Mouse (Mus musculus) heart, adult 18-20 months (tissue): ENCODE measurements at regions not wholly inside any gene's neighbourhood (a gene's known extent, or its start where the extent isn't known, plus 50 kb on each side); places are given as distances from the start of the nearest gene placed in this dataset.

Experiments
- DNase-seq, 2 experiments: peaks; one replicate each; pipeline ENCODE4 v3.0.0; 2021 to 2022; ENCODE audit warnings: mixed read lengths in 1 of 2

- no peak for DNase-seq
These were observed 206.0 kb downstream of the Sptssa start for GRCm38 (mm10) chr12:54450369-54450768.

- no peak for DNase-seq
These were observed 208.2 kb downstream of the Sptssa start for GRCm38 (mm10) chr12:54448221-54448620.

DNA sequence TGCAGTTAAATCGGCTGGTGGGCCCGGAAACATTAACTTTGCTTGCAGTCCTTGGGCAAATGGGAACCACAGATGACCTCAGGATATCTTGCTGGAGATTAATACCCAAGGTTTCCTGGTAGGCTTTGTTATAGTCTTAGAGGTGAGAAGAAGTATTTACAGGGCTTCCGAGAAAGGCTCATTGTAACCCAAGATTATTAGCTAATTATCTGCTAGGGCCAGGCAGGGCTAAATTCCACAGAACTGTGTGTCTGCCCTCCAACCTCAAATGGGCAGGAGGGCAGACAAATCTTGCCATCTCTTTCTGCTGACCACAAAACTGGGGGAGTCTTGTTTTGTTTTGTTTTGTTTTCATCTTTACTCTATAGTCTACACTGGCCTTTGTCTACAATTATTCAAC lies 209.0 kb downstream of the Sptssa start:
- no peak for DNase-seq

DNA sequence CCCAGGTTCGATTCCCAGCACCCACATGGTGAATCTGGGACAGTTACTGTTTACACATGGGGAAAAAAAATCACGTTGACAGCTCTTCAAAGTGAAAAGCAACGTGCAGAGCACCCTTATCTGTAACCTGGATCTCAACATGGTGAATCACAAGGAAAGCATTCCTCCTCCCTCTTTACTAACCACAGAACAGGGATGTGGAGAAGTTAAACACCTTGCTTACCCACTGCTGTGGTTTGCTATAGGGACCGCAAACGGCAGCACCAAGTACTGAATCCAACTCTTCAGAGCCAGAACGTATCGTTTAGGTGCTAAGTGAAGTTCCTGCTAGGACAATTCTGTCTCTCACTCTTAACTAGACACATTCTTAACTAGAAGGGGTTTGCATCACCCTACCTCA lies 210.0 kb downstream of the Sptssa start:
- no peak for DNase-seq

DNA sequence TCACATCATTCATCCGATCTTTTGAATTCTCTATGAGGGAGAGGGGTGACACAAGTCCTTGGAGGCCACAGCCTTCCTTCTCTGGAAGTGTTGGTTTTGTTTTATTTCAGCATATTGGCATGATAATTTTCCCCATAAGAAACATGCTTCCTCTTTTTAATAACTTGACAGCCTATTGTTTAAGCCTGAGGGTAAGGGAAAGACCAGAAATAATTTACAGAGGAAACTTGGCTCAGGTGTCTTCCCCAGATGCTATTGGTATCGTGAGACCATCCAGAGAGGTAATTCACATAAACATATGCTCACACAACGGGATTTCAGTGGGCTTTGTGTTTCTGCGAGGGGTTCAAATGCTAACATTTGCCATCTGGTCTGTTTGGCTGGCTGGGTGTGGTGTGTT lies 212.0 kb downstream of the Sptssa start:
- no peak for DNase-seq

DNA sequence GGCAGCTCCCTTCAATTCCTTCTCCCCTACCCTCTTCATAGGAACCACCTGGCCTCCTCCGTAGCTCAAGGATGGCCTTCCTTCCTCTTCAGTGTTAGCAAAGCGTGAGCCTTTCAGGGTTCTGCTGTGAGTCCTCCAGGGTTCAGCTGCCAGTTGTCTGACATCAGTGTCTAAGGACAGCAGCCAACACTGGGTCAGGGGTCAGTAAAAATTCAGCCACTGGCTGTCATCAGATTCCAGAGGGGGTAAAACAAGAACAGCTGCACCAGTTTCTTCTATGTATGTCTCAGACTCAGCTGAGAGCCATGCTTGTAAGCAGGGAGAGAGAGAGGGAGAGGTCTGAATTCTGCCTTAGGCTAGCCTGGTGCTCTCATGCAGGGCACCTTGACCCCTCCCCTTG lies 213.1 kb downstream of the Sptssa start:
- DNase-seq: peak; percentile 52

DNA sequence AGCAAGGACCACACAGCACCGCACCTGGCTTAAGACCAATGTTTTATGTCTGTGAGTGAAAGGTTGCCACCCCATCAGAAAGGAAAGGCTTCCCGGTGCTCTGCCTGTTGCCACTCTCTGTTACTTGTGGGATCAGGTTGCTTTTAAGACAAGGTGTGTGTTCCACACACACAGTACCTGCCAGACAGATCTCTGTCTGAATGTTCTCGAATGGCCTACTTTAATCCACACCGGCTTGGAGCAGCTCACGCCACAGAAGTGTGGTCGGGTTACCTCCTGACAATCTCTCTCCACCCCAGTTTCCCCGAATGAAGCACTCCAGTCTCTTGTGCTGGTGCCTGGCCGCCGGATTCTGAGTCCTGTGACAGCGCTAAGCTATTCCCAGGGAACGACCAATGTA lies 214.0 kb downstream of the Sptssa start:
- no peak for DNase-seq

DNA sequence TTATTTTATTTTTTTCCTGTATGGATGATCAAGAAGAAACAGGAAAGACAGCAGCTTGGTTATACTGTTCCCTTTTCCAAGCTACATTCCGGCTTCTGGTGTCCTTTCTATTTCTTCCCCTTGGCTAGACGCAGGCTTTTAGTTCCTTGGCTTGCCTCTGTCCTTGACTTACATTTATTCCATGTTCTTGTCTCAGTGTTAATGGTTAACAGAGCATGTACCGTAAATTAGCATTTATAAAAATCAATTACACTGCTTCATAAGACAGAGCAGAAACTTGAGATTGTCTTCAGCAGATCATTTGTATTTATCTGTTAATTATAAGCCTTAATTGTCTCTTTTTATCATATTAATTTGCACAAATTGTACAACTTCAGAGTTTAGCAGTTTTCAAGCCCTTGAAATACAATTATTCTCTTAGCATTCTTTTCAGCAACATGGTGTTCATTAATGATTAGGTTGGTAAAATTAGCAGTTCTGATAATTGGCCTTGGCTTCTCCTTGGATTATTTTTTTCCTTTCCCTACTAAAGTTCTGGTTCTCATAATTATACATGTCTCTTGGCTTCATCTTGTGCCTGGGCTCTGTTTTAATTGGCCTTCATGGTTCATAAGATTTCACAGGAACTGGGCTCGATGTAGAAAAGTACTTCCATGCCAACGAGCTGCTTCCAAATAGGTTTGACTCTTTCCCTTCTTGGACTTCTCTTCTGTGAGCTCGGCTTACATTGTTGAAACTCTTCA lies 215.4 kb downstream of the Sptssa start:
- no peak for DNase-seq

DNA sequence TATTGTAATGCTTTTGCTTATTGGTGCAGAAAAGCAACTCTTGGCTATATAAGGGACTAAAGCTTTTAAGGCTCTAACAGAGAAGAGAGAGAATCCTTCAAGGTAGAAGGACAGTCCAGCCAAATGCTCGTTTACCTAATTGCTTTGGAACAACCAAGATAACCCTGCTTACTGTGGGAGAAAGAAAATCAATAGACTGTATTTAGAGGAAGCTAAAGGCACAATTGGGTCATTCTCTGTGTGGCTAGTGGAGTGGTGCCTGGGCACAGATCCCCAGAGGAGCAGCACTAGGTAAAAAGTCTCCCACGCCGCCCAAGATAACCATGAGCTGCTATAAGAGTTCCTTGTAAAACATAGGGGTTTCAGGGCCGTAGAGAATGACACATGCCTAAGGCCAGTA lies 217.6 kb downstream of the Sptssa start:
- no peak for DNase-seq

GRCm38 (mm10) chr12:54425236-54425635 lies 221.6 kb upstream of the Egln3 start:
- no peak for DNase-seq

DNA sequence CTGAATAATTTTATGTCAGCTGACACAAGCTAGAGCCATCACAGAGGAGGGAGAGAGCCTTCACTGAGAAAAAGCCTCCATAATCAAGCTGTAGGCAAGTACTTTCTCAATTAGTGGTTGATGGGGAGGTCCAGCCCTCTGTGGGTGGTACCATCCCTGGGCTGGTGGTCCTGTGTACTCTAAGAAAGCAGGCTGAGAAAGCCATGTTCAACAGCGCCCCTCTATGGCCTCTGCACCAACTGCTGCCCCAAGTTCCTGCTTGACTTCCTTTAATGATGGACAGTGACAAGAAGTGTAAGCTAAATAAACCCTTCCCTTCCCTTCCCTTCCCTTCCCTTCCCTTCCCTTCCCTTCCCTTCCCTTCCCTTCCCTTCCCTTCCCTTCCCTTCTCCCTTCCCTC lies 211.2 kb upstream of the Egln3 start:
- DNase-seq: no peak

DNA sequence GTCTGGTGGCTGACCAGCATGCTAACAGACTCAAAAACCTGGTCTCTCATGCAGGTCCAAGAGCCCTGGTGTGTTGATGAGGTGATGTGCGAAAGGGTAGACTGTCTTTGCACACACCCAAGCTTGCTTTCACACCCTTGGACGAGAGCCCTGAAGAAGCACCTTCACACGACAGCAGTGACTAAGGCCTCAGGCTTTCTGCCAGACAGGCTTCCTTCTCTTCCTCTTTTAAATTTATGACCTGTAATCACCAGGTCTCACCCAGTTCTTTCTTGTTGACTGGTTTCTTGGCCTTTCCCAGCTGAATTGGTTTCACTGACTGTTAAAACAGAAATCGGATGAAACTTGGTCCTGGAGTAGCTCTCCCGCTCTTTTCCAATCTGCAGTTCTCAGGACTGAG lies 210.5 kb upstream of the Egln3 start:
- no peak for DNase-seq

GRCm38 (mm10) chr12:54410038-54410605 lies 206.5 kb upstream of the Egln3 start:
- no peak for DNase-seq

DNA sequence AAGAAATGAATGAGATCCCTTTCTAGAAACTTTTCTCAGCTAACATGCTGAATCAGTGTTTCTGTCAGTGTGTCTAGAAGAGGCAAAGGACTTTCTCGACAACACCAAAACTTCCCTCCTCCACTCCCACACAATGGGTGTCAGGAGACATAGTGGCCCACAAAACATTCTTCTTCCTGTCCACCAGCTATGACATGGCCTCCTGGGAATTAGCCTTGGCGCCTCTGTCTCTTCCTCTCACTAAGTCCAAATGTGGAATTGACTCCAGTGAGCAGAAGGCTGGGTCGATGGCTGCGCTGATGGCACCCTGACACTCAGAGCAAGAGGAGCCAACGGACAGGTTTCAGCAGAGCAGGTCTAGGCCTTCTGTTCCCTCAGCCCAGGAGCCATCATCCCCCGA lies 205.2 kb upstream of the Egln3 start:
- no peak for DNase-seq

GRCm38 (mm10) chr12:54407301-54407896 lies 203.7 kb upstream of the Egln3 start:
- no peak for DNase-seq

DNA sequence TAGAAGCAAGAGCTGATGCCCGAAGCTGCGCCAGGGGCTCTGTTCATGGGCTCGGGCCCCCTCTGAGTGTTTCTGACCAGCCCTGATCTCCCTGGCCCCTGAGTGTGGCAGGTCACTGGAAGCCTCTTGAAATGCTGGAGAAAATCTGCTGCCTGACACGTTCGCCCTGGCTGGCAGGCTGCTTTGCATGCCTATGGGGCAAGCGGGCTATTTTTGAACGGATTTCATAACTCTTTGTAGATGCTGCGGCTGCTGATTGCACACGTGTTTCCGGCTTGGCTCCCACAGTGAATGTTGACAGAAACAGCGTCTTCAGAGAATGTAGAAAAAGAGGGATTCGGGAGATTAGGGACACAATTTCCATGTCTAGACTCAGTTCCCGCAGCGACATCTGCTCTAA lies 201.4 kb upstream of the Egln3 start:
- DNase-seq: peak; percentile 86 to 91

DNA sequence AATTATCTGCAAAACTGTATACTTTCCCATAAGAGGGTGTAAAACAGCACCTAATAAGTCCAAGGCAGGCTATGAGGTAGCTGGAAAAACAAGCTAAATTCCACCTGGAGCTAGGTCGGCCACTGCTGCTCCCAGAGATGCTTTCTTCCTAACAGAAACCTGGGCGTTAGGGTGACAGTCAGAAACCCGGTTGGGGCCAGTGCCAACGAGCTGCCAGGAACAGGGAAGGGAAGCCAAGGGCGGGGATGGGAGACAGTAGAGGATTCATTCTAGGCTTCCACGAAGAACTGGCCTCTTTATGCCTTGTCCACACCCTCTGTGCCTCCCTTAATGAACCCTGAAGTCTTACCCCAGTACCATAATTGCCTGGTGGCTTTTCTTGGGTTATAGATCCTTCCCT lies 198.9 kb upstream of the Egln3 start:
- peak in 1 of 2 experiments; percentile 45 for DNase-seq

DNA sequence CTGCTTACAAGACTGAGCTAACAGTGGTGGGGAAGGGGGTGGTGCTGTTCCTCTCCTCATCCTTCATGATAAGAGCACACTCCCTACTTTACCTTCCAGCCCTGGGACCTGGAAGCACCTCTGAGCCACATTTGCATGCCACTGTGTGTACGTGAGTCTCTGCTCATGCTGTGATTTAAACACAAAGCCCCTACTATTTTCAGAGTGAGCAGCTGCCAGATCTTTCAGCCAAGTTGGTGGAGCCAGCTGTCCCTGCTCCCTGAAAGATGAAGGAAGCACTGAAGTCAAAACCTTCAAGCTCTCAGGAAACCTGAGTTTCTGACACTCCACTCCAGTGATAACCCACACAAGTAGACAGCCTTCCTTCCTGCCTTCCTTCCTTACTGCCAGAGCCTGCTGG lies 198.0 kb upstream of the Egln3 start:
- peak in 1 of 2 experiments; percentile 36 for DNase-seq

DNA sequence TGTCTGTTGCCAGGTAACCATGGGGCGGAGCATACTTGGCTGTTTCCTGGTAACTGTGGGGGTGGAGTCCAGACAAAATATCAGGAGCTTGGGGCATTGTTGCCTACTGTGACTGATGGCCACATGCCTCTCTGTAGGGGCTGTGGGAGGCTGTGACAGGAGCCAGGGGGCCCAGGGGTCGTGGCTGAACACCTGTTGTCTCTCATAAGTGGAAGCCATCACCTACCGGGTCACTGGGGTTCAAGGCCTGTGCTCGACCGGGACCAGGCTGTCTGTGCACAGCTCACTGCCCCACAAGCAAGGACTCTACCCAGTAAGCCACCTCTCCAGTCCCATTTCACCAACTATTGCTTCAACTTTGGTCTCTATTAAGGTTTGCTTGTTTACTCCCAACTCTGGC lies 196.4 kb upstream of the Egln3 start:
- DNase-seq: no peak

GRCm38 (mm10) chr12:54398080-54398479 lies 194.4 kb upstream of the Egln3 start:
- peak in 1 of 2 experiments; percentile 67 for DNase-seq

GRCm38 (mm10) chr12:54396952-54397351 lies 193.3 kb upstream of the Egln3 start:
- no peak for DNase-seq

DNA sequence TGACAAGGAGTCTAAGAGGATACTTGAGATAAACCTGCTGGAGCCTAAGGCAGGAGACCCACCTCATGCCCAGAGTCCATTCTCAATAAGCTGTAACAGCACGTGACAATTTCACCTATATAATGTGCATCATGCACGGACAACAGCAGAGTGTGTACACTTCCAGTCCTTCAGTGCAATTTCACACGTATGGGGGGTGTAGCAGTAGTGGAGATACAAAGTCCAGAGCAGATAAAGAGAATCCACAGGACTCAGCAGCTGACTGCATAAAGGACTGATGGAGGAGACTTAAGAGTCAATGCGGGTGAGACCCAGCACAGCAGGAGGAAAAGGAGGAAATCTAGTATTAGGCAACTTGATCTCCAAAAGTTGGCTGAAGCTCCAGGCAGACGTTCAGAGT lies 192.7 kb upstream of the Egln3 start:
- DNase-seq: no peak

- DNase-seq: peak; percentile 53 to 56
These were observed 181.7 kb upstream of the Egln3 start for GRCm38 (mm10) chr12:54385401-54385800.

DNA sequence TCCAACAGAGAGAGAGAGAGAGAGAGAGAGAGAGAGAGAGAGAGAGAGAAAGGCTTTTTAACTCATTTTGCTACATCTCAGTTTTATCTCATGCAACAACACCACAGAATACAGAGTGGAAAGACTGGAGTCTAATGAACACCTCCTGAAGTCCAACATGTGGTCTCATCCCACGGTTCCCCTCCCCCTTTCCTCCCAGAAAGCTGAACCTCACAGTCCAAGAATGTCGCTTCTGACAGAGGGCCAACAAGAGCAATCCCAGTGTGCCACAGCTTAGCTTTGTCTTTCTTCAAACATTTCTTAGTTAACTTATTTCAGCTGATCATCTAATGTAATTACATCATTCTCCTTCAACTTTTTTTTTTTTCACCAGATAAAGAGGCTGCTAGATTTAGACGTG lies 180.5 kb upstream of the Egln3 start:
- DNase-seq: no peak
